Mouse (Mus musculus) embryonic fibroblast, embryonic 13.5 days (primary cell): ENCODE results near the gene Fhit.
"Not testable (repeated sequence)": the region's sequence is repeated elsewhere in the genome, so short reads cannot be mapped to it uniquely, and the experiment has no call there.

ENCODE experiments used
- CTCF ChIP-seq: IDR thresholded peaks from 2 replicates; pipeline ENCODE4 v1.5.1; 2011; ENCODE audit warnings: mild to moderate bottlenecking, control low read depth, low read length, moderate library complexity, borderline replicate concordance; ENCODE audit not compliant: insufficient read depth
- POLR2A ChIP-seq: IDR thresholded peaks from 2 replicates; pipeline ENCODE4 v1.6.1; 2011; ENCODE audit warnings: low read depth, mild to moderate bottlenecking, control low read depth, low read length, moderate library complexity

DNA sequence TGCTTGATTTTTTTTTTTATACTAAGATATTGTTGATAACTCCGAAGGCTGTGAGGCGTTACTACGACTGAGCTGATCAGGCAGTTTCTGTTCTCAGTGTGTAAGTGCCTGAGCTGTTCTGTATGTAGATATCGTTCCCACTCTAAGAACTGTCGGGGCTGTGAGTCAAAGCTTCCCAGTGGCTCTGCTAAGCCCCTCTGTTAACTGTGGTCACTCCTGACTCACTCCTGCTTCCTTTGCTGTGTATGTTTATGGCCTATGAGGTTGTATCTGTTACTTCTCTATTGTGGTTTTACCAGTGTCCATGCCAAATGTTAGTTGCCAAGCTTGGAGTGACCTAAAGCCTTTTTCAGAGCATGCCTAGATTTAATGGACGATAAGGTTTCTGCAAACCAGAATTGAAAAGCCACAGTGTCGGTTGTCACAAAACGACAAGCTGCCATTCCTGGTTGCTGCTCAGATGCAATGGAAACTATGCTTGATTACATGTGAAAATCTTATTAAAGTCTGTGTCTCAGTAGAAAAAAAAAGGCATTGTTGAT is 1333.1 kb downstream of the Fhit start:
- TF ChIP-seq CTCF, POLR2A: not testable (repeated sequence)
